Mouse (Mus musculus) lung, postnatal 0 days (tissue): ENCODE measurements at regions not wholly inside any gene's neighbourhood (a gene's known extent, or its start where the extent isn't known, plus 50 kb on each side); places are given as distances from the start of the nearest gene placed in this dataset.

Experiments used
- CTCF ChIP-seq: IDR thresholded peaks from 2 replicates; pipeline ENCODE4 v1.5.1; 2016; ENCODE audit warnings: antibody characterized with exemption, mild to moderate bottlenecking
- EP300 ChIP-seq: IDR thresholded peaks from 2 replicates; pipeline ENCODE4 v1.6.1; 2016; ENCODE audit warnings: antibody characterized with exemption, mild to moderate bottlenecking, control low read depth

GRCm38 (mm10) chr10:119001000-119001780 is 131.2 kb upstream of the Dyrk2 start:
- TF ChIP-seq CTCF, result no peak
- TF ChIP-seq EP300, result no peak
